Mouse (Mus musculus) forebrain, embryonic 13.5 days (tissue): Measurements from ENCODE around the gene Dph2. TPM values are rescaled to one million over a fixed set of nuclear protein-coding genes. Genes with fewer than 3 reads are reported as not detected.

Experiments used
- ATAC-seq: fragments of 200-750 bp; cut with Nextera tagmentation; 2 replicates; pipeline ENCODE4 v1.8.0; 2017
- H3K27ac ChIP-seq: fragments of 300-500 bp; sonication (generic); 2 replicates; pipeline ENCODE4 v1.5.1; 2015; ENCODE audit warnings: inconsistent platforms, mild to moderate bottlenecking, moderate library complexity
- H3K27me3 ChIP-seq: fragments of 300-500 bp; sonication (generic); 2 replicates; pipeline ENCODE4 v1.6.1; 2015; ENCODE audit warnings: mild to moderate bottlenecking, inconsistent platforms
- H3K36me3 ChIP-seq: fragments of 300-500 bp; sonication (generic); 2 replicates; pipeline ENCODE4 v1.6.1; 2015; ENCODE audit warnings: mild to moderate bottlenecking, inconsistent platforms; ENCODE audit not compliant: poor library complexity, severe bottlenecking
- H3K4me1 ChIP-seq: fragments of 300-500 bp; sonication (generic); 2 replicates; pipeline ENCODE4 v1.6.1; 2015; ENCODE audit warnings: inconsistent platforms
- H3K4me2 ChIP-seq: fragments of 300-500 bp; sonication (generic); 2 replicates; pipeline ENCODE4 v1.6.1; 2015; ENCODE audit warnings: inconsistent platforms, mild to moderate bottlenecking, moderate library complexity
- H3K4me3 ChIP-seq: fragments of 300-500 bp; sonication (generic); 2 replicates; pipeline ENCODE4 v1.5.1; 2015; ENCODE audit warnings: mild to moderate bottlenecking, inconsistent platforms
- H3K9ac ChIP-seq: fragments of 300-500 bp; sonication (generic); 2 replicates; pipeline ENCODE4 v1.6.1; 2015; ENCODE audit warnings: mild to moderate bottlenecking, inconsistent platforms
- H3K9me3 ChIP-seq: fragments of 300-500 bp; sonication (generic); replicated peaks from 2 replicates; pipeline ENCODE4 v1.6.1; 2016; ENCODE audit warnings: inconsistent platforms
- WGBS: fragments of 180-500 bp; shearing (Covaris S2); methylation state at CpG from one replicate; pipeline ENCODE4 v1.1.7; 2015; 5-methylcytosine and 5-hydroxymethylcytosine counted together
- polyA plus RNA-seq: library from polyadenylated mRNA; unstranded; fragments of >200 nt; fragmentation: Nextera tagmentation; extraction: Ambion mirVana; gene quantifications from 2 replicates; pipeline ENCODE4 v1.2.1, GENCODE M21; 2015

The Dph2 gene
- polyA plus RNA-seq, 1 experiment from 2014 or later, result 27.3 TPM

DNA sequence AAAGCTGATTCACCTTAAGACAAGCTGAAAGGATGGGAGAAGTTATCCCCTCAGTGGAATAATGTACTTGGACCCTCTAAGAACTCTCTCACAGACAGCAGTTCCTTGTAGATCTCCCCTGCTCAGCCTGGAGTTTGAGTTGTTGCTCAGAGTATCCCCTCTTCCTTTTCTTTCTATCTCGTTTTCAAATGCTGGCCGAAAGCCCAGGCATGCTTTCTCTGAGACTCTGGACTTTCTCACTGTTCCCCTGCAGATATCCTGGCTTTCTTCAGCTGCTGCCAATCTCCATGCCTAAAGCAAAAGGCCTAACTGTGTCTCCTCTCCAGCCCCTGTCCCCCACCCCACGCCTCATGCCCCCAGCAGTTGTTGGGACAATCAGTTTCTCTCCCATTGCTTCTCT lies 26.4 kb upstream of the Dph2 start:
- Histone ChIP-seq H3K27me3 (peaks cover 5% of the 10 kb centered on the region; the same call in 1 of the 2 replicates), H3K4me1 (peaks cover 19% of the 10 kb centered on the region), H3K4me3 (no peak overlapping the region), H3K27ac (no peak overlapping the region), H3K4me2 (no peak overlapping the region), H3K9ac (no peak overlapping the region), H3K36me3 (no peaks in the 10 kb centered on the region), H3K9me3 (no peaks in the 10 kb centered on the region)
- ATAC-seq, result no peak
- WGBS, result 64% methylated on average over 3 of the region's 3 CpGs

GRCm38 (mm10) chr4:117917847-117918246 lies 26.0 kb upstream of the Dph2 start:
- Histone ChIP-seq H3K9ac (no peak overlapping the region), H3K4me3 (no peak overlapping the region), H3K4me1 (peaks cover 23% of the 10 kb centered on the region), H3K9me3 (no peaks in the 10 kb centered on the region), H3K27ac (no peak overlapping the region), H3K4me2 (no peak overlapping the region), H3K36me3 (no peaks in the 10 kb centered on the region), H3K27me3 (peaks cover 5% of the 10 kb centered on the region; the same call in 1 of the 2 replicates)
- WGBS, result 90% methylated on average over 4 of the region's 4 CpGs
- ATAC-seq, result no peak

GRCm38 (mm10) chr4:117917402-117917801 lies 25.6 kb upstream of the Dph2 start:
- H3K27me3 ChIP-seq, result peaks cover under 1% of the 10 kb centered on the region; the same call in 1 of the 2 replicates

GRCm38 (mm10) chr4:117916386-117916785 lies 24.6 kb upstream of the Dph2 start:
- Histone ChIP-seq H3K4me1 (peaks cover 37% of the 10 kb centered on the region), H3K4me2 (peak overlapping the region; percentile 100; the same call in 1 of the 2 replicates), H3K27me3 (no peaks in the 10 kb centered on the region), H3K9ac (no peak overlapping the region), H3K27ac (no peak overlapping the region), H3K36me3 (peaks cover 13% of the 10 kb centered on the region), H3K9me3 (no peaks in the 10 kb centered on the region), H3K4me3 (no peak overlapping the region)
- no peak for ATAC-seq
- 89% methylated on average over 5 of the region's 5 CpGs for WGBS

More at GRCm38 (mm10) chr4:117917402-117917801, 25.6 kb upstream of the Dph2 start:
- no peak for ATAC-seq
- H3K27ac ChIP-seq, result no peak overlapping the region
- H3K4me3 ChIP-seq, result no peak overlapping the region
- 0 out of 2 replicates have a peak, but pooled peaks cover 3% of the 10 kb centered on the region for H3K36me3 ChIP-seq
- H3K9ac ChIP-seq, result no peak overlapping the region
- peaks cover 28% of the 10 kb centered on the region for H3K4me1 ChIP-seq
- no peaks in the 10 kb centered on the region for H3K9me3 ChIP-seq
- 84% methylated on average over 4 of the region's 4 CpGs for WGBS
- H3K4me2 ChIP-seq, result no peak overlapping the region

DNA sequence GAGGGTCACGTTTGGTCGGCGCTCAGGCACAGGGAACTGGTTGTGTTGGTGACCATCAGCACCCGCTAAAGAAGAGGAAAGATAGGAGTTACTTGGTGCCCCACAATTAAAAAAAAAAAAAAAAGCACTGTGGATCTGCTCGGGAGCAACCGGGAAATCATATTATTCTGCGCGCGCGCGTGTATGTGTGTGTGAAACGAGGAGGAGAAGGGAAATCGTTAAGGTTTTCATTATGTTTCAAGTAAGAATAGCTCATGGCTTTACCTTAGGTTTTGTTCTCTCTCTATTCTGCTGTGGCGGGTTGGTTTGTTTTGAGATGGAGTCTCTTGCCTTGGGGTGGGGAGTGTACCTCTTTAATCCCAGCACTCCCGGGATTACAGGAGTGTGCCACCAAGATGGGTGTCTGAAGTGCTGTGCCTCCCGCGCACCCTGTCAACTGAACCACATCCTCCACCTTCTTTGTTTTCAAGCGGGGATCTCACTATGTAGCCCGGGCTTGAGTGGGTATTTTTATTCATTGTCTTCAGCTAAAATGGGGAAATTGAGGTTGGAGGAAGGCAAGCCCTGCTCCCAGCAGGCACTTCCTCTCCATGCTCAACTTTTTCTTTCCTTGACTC lies 23.8 kb upstream of the Dph2 start:
- Histone ChIP-seq H3K27me3 (no peaks in the 10 kb centered on the region), H3K4me3 (peak overlapping the region; percentile 86), H3K36me3 (peaks cover 19% of the 10 kb centered on the region), H3K27ac (peak overlapping the region; percentile 78; the same call in 1 of the 2 replicates), H3K4me2 (peak overlapping the region; percentile 100), H3K9me3 (no peaks in the 10 kb centered on the region), H3K4me1 (peaks cover 45% of the 10 kb centered on the region), H3K9ac (peak overlapping the region; percentile 94)
- 3% methylated on average over 19 of the region's 19 CpGs for WGBS
- ATAC-seq, result no peak

- WGBS, result under 1% methylated on average over 61 of the region's 61 CpGs
- peak within 1 kb of the TSS; percentile 100 for H3K4me2 ChIP-seq
- peak within 1 kb of the TSS; percentile 78 for H3K27ac ChIP-seq
- ATAC-seq, result peak; percentile 98
- H3K9me3 ChIP-seq, result no peaks in the 10 kb centered on the region
- H3K27me3 ChIP-seq, result no peaks in the 10 kb centered on the region
- peak within 1 kb of the TSS; percentile 94 for H3K9ac ChIP-seq
- peak within 1 kb of the TSS; percentile 86 for H3K4me3 ChIP-seq
- peaks cover 19% of the 10 kb centered on the region for H3K36me3 ChIP-seq
- H3K4me1 ChIP-seq, result peaks cover 52% of the 10 kb centered on the region
Observed at GRCm38 (mm10) chr4:117914591-117915442, 23.0 kb upstream of the Dph2 start, which contains the start of gene Ipo13. Gene Ipo13 (minus strand): TSS chr4:117914999.

DNA sequence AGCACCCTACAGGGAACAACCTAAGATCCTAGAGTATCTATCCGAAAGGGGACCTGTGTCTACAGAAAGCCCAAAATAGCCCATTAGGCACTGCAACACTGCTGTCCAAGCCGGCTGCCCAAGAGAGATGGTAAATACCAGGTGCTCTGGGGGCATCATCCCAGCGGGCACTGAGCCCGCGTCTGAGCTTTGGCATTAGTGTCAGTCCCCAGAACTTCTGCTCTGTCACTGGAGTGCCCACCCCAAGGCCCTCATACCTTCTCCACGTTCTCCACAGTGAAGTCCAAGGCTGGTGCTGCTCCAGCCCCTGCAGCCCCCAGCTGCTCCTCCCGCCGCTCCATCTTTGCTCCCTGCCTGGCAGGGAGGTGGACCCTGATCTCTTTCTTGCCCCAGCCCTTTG lies 22.2 kb upstream of the Dph2 start:
- ATAC-seq, result no peak
- H3K9ac ChIP-seq, result peak overlapping the region; percentile 94
- peak overlapping the region; percentile 86 for H3K4me3 ChIP-seq
- WGBS, result 17% methylated on average over 8 of the region's 8 CpGs
- no peaks in the 10 kb centered on the region for H3K9me3 ChIP-seq
- H3K4me2 ChIP-seq, result peak overlapping the region; percentile 100
- H3K36me3 ChIP-seq, result peaks cover 19% of the 10 kb centered on the region
- peak overlapping the region; percentile 78; the same call in 1 of the 2 replicates for H3K27ac ChIP-seq
- no peaks in the 10 kb centered on the region for H3K27me3 ChIP-seq
- H3K4me1 ChIP-seq, result peaks cover 60% of the 10 kb centered on the region

- Histone ChIP-seq H3K4me3 (peak overlapping the region; percentile 86), H3K27ac (peak overlapping the region; percentile 0; the same call in 1 of the 2 replicates), H3K36me3 (peaks cover 19% of the 10 kb centered on the region), H3K4me2 (peak overlapping the region; percentile 100), H3K9ac (peak overlapping the region; percentile 94), H3K9me3 (no peaks in the 10 kb centered on the region), H3K27me3 (no peaks in the 10 kb centered on the region), H3K4me1 (peaks cover 66% of the 10 kb centered on the region)
- 39% methylated on average over 3 of the region's 3 CpGs for WGBS
- no peak for ATAC-seq
Observed at GRCm38 (mm10) chr4:117913421-117913820, 21.6 kb upstream of the Dph2 start.

DNA sequence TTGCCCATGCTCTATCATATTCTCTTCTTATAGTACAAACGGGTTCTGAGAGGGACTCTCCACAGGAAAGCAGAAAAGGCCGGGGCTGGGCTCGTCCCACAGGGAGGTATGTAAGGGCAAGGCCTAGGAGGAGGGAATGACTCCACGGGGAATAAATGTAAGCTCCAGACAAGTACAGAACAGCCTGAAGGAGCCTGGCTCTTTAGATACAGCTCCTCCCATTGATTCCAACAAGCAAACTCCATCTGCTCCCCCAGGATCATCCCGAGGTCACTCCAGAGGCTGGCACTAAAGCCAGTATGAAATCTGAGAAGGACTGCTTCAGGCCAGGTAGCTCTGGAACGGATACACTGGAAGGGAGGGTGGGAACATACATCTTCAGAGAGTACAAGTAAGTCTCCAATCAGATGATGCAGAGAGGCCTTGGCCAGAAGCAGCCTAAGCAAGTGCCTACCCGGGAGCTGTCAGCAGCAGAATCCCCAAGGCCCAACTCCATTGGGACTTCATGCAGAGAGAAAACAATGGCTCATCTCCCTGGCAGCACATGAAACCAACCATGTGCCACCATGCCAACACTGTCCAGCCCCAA lies 20.9 kb upstream of the Dph2 start:
- H3K9ac ChIP-seq, result peak overlapping the region; percentile 94
- no peak for ATAC-seq
- peaks cover 19% of the 10 kb centered on the region for H3K36me3 ChIP-seq
- H3K4me2 ChIP-seq, result peak overlapping the region; percentile 100
- H3K27ac ChIP-seq, result peak overlapping the region; percentile 0; the same call in 1 of the 2 replicates
- WGBS, result 73% methylated on average over 7 of the region's 7 CpGs
- H3K27me3 ChIP-seq, result no peaks in the 10 kb centered on the region
- H3K4me1 ChIP-seq, result peaks cover 73% of the 10 kb centered on the region
- H3K9me3 ChIP-seq, result no peaks in the 10 kb centered on the region
- peak overlapping the region; percentile 86 for H3K4me3 ChIP-seq

DNA sequence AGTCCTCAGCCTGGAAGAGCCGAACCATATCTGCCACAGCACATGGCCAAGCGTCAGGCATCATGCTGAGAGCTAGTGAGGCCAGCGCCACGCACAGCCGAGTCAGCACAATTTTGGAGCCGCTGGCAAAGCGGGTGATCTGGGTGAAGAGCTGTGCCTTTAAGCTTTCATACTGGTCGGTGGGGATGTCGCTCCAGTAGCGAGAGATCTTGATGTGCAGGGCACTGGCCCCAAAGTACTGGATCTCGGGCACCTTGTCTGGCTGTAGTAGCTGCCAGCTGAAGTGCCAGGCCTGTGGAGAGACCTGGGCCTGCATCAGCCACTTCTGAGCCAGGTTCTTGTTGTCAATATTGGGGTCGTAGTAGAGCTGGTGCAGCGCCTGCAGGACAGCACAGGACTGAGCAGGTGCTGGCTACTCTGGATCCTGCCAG lies 20.3 kb upstream of the Dph2 start:
- Histone ChIP-seq H3K9me3 (no peaks in the 10 kb centered on the region), H3K4me1 (peaks cover 75% of the 10 kb centered on the region), H3K4me3 (no peak overlapping the region), H3K4me2 (peak overlapping the region; percentile 100), H3K9ac (peak overlapping the region; percentile 94; the same call in 1 of the 2 replicates), H3K27me3 (no peaks in the 10 kb centered on the region), H3K27ac (no peak overlapping the region), H3K36me3 (peaks cover 19% of the 10 kb centered on the region)
- WGBS, result 88% methylated on average over 13 of the region's 13 CpGs
- ATAC-seq, result no peak

- ATAC-seq, result peak; percentile 88
- H3K9me3 ChIP-seq, result no peaks in the 10 kb centered on the region
- peaks cover 63% of the 10 kb centered on the region for H3K4me1 ChIP-seq
- H3K27ac ChIP-seq, result peak overlapping the region; percentile 83
- no peaks in the 10 kb centered on the region for H3K27me3 ChIP-seq
- H3K9ac ChIP-seq, result peak overlapping the region; percentile 48
- WGBS, result 52% methylated on average over 8 of the region's 8 CpGs
- peak overlapping the region; percentile 56 for H3K4me2 ChIP-seq
- peak overlapping the region; percentile 26 for H3K4me3 ChIP-seq
- peaks cover 45% of the 10 kb centered on the region for H3K36me3 ChIP-seq
Observed at GRCm38 (mm10) chr4:117908834-117909453, 17.1 kb upstream of the Dph2 start.
